Mouse (Mus musculus) neural tube, embryonic 11.5 days (tissue): ENCODE measurements at regions not wholly inside any gene's neighbourhood (a gene's known extent, or its start where the extent isn't known, plus 50 kb on each side); places are given as distances from the start of the nearest gene placed in this dataset.

Experiments
- ATAC-seq: fragments of 200-750 bp; cut with Nextera tagmentation; 2 replicates; pipeline ENCODE4 v1.8.0; 2017; ENCODE audit warnings: moderate number of reproducible peaks, mild to moderate bottlenecking, moderate TSS enrichment, moderate library complexity; ENCODE audit not compliant: insufficient read depth, low FRiP score, low TSS enrichment
- DNase-seq: peaks from one replicate; pipeline ENCODE4 v3.0.0-alpha.2; 2015; ENCODE audit warnings: low spot score
- H3K27ac ChIP-seq: fragments of 300-500 bp; sonication (generic); 2 replicates; pipeline ENCODE4 v1.5.1; 2014; ENCODE audit warnings: low read depth, mild to moderate bottlenecking, low read length
- H3K27me3 ChIP-seq: fragments of 300-500 bp; sonication (generic); 2 replicates; pipeline ENCODE4 v1.6.1; 2014; ENCODE audit warnings: mild to moderate bottlenecking, low read length, mixed read lengths; ENCODE audit not compliant: control insufficient read depth, insufficient read depth
- H3K36me3 ChIP-seq: fragments of 300-500 bp; sonication (generic); 2 replicates; pipeline ENCODE4 v1.6.1; 2014; ENCODE audit warnings: mild to moderate bottlenecking, low read length, moderate library complexity, mixed read lengths; ENCODE audit not compliant: control insufficient read depth, insufficient read depth
- H3K4me1 ChIP-seq: fragments of 300-500 bp; sonication (generic); 2 replicates; pipeline ENCODE4 v1.6.1; 2014; ENCODE audit warnings: low read length, mixed read lengths; ENCODE audit not compliant: control insufficient read depth, insufficient read depth
- H3K4me2 ChIP-seq: fragments of 300-500 bp; sonication (generic); 2 replicates; pipeline ENCODE4 v1.6.1; 2014; ENCODE audit warnings: low read depth, mild to moderate bottlenecking, moderate library complexity
- H3K4me3 ChIP-seq: fragments of 300-500 bp; sonication (generic); 2 replicates; pipeline ENCODE4 v1.5.1; 2014; ENCODE audit warnings: low read depth, low read length
- H3K9ac ChIP-seq: fragments of 300-500 bp; sonication (generic); 2 replicates; pipeline ENCODE4 v1.6.1; 2014; ENCODE audit warnings: mild to moderate bottlenecking, low read length
- H3K9me3 ChIP-seq: fragments of 300-500 bp; sonication (generic); 2 replicates; pipeline ENCODE4 v1.6.1; 2016; ENCODE audit warnings: low read length; ENCODE audit not compliant: control insufficient read depth
- WGBS: fragments of 180-500 bp; shearing (Covaris S2); extraction: QIAGEN DNeasy Blood & Tissue Kit; methylation state at CpG from one replicate; pipeline ENCODE4 v1.1.7; 2014; 5-methylcytosine and 5-hydroxymethylcytosine counted together

DNA sequence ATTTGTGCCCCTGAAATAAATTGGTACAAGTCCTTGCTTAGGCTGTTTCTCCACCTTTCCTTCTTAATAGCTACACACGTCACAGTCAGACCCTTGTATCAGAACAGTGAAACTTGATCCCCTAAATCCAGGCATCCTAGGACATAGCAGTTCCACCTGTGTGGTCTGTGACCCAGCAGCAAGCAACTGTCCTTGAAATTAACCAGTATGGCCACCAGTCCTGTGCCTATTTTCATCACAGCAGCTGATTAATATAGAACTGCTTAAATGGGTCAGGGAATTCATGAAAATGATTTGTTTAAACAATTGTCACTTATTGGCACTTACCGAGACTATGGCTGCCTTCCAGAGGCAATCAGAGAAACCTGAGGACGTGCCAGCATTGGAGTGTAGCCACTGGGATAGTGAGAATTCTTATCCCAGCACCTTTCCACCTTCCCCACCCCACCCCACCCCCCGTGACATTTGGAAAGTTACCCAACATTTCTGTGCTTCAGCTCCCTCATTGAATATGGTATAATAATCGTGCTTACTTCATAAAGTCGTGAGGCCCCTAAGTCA is 135.4 kb upstream of the Cdkn2b start:
- Histone ChIP-seq H3K4me3 (no peak overlapping the region), H3K4me1 (peaks cover under 1% of the 10 kb centered on the region; the same call in 1 of the 2 replicates), H3K9me3 (no peaks in the 10 kb centered on the region), H3K4me2 (no peak overlapping the region), H3K27me3 (no peaks in the 10 kb centered on the region), H3K27ac (no peak overlapping the region), H3K36me3 (no peaks in the 10 kb centered on the region), H3K9ac (no peak overlapping the region)
- ATAC-seq: no peak
- 69% methylated on average over 6 of the region's 6 CpGs for WGBS
- DNase-seq: no peak

DNA sequence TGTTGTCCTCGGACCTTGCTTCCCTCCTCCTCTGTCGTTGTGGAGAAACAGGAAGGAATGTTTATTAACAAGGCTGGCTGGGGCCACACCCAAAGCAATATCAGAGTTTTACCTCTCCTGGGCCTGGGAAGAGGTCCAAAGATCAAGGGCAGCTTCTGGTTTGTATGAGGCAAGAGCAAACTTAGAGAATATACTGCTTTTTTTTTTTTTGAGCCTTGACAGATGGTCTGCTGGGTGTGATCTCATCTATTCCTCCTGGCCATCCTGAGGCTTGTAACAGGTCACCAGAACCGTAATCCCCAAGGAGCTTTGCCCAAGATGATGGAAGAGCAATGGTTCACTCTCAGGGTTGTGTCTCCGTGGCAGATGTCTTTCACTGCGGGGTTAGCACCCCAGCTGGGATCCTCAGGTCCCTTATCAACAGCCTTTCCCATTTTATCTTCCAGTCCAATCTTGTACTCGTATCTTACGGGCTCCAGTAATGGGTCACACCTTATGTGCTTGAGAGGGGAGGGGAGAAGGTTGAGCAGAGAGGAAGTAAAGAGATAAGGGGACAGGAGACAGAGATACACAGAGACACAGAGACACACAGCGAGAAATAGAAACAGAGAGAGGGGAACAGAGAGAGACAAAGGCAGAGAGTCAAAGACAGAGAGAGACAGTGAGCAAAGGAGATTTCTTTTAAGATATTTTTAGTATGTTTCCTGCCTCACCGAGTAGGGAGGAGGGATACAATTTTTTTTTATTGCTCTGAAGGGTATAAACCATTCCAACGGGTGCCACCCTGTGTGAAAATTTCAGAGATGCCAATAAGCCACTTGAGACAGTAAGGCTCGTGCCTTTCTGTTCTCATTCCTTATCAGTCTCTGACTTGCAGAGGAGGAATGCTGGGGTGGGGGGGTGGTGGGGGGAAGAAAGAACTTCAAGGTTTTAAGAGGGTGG is 134.6 kb upstream of the Cdkn2b start:
- DNase-seq (no peak), ATAC-seq (no peak)
- no peak overlapping the region for H3K27ac ChIP-seq
- no peaks in the 10 kb centered on the region for H3K36me3 ChIP-seq
- H3K4me2 ChIP-seq: no peak overlapping the region
- H3K9ac ChIP-seq: no peak overlapping the region
- no peaks in the 10 kb centered on the region for H3K27me3 ChIP-seq
- 77% methylated on average over 11 of the region's 11 CpGs for WGBS
- no peaks in the 10 kb centered on the region for H3K9me3 ChIP-seq
- no peaks in the 10 kb centered on the region for H3K4me1 ChIP-seq
- H3K4me3 ChIP-seq: no peak overlapping the region

DNA sequence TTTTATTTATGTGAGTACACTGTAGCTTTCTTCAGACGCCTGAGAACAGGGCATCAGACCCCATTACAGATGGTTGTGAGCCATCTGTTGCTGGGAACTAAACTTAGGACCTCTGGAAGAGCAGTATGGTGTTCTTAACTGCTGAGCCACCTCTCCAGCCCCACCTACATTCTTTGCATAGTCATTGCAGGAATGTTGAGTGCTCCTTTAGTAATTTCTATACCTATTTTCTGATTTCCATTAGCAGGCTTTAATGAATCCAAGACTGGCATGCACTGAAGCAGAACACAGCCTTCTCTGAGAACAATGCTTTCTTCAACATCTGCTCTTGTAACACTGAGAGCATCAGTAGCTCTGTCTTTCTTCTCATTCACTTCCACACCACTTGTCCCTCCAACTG is 131.7 kb upstream of the Cdkn2b start:
- Histone ChIP-seq H3K4me3 (no peak overlapping the region), H3K9ac (no peak overlapping the region), H3K27ac (no peak overlapping the region), H3K27me3 (no peaks in the 10 kb centered on the region), H3K4me1 (no peaks in the 10 kb centered on the region), H3K4me2 (no peak overlapping the region), H3K36me3 (no peaks in the 10 kb centered on the region), H3K9me3 (no peaks in the 10 kb centered on the region)
- ATAC-seq (no peak), DNase-seq (no peak)
- 82% methylated on average over 1 of the region's 1 CpGs for WGBS

DNA sequence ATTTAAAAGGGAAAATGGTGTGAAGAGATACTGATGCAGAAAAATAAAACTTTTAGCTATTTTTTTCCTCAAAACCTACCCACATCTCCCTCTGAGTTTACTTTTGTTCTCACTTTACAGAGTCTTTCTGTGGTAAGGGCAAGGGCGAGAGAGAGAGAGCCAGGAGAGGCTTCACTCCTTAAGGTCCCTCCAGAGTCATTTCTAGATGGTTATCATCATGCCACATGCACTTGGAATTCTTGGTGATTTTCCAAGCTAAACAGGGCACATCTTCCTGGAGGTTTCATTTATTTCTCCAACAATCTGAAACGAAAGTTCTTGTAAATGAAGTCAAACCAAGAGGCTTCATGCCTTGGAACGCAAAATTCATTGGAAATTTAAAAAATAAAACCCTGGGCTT is 130.0 kb upstream of the Cdkn2b start:
- H3K9ac ChIP-seq: no peak overlapping the region
- no peak overlapping the region for H3K4me2 ChIP-seq
- DNase-seq (no peak), ATAC-seq (no peak)
- H3K36me3 ChIP-seq: no peaks in the 10 kb centered on the region
- no peaks in the 10 kb centered on the region for H3K4me1 ChIP-seq
- no peak overlapping the region for H3K27ac ChIP-seq
- no peaks in the 10 kb centered on the region for H3K27me3 ChIP-seq
- 82% methylated on average over 3 of the region's 3 CpGs for WGBS
- no peak overlapping the region for H3K4me3 ChIP-seq
- H3K9me3 ChIP-seq: no peaks in the 10 kb centered on the region

DNA sequence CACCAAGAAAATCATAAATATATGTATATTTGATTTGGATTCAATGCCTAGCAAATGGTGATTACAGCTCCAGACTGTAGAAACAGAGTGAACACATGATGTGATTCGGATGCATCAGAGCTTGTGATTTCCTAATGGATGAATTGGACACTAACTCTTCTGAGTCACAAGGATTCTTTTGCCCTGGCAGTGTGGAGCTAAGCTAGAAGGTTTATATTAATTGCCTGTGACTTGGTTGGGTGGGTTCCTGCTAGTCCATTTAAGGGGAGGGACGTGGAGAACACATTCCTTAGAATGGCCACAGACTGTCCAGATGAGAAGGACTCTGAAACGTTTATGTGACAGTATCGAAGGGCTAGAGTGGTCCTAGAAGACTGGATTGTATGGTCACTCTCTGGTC is 129.5 kb upstream of the Cdkn2b start:
- Histone ChIP-seq H3K9ac (no peak overlapping the region), H3K27me3 (no peaks in the 10 kb centered on the region), H3K9me3 (no peaks in the 10 kb centered on the region), H3K4me3 (no peak overlapping the region), H3K36me3 (no peaks in the 10 kb centered on the region), H3K4me2 (no peak overlapping the region), H3K4me1 (no peaks in the 10 kb centered on the region), H3K27ac (no peak overlapping the region)
- ATAC-seq (no peak), DNase-seq (no peak)
- WGBS: 79% methylated on average over 4 of the region's 4 CpGs

DNA sequence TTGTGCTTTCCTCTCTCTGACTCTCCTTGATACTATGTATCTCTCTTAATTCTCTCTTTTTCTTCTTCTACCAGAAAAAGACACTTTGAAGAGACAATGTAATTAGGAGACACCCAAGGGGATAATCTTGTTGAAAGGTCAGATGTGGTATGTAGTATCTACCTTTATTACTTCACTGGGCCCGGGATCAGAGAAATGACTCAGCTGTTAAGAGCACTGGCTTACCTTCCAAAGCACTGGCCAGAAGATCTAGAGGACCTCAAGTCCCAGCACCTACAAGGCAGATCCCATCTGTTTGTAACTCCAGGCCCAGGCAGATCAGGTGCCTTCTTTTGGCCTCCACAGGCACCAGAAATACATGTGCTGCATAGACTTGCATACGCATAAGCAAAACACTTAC is 127.8 kb upstream of the Cdkn2b start:
- H3K9me3 ChIP-seq: no peaks in the 10 kb centered on the region
- no peak overlapping the region for H3K4me2 ChIP-seq
- H3K4me1 ChIP-seq: no peaks in the 10 kb centered on the region
- ATAC-seq: no peak
- H3K36me3 ChIP-seq: no peaks in the 10 kb centered on the region
- no peak for DNase-seq
- no peak overlapping the region for H3K9ac ChIP-seq
- H3K4me3 ChIP-seq: no peak overlapping the region
- H3K27ac ChIP-seq: no peak overlapping the region
- no peaks in the 10 kb centered on the region for H3K27me3 ChIP-seq
- WGBS: 88% methylated on average over 2 of the region's 2 CpGs

DNA sequence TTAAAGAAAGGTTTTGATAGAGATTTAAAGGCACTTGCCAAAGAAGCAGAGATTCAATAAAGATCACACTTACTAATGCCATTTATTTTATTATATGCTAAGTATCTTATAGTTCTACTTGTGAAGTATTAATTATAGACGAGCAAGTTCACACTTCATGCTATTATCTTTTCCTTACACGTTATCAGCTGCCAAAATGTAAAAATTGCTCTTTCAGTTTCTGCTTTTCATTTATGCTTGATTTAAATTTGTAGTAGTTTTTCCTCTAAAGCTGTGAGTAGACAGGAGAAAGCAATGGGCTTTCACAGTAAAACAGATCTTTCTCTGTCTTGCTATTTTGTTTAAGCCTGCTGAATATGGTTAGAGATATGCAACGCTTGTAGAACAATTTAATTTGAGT is 125.9 kb upstream of the Cdkn2b start:
- DNase-seq: no peak
- no peak overlapping the region for H3K4me3 ChIP-seq
- H3K9ac ChIP-seq: no peak overlapping the region
- no peaks in the 10 kb centered on the region for H3K9me3 ChIP-seq
- no peak overlapping the region for H3K4me2 ChIP-seq
- H3K27ac ChIP-seq: no peak overlapping the region
- no peaks in the 10 kb centered on the region for H3K27me3 ChIP-seq
- WGBS: 87% methylated on average over 3 of the region's 3 CpGs
- no peaks in the 10 kb centered on the region for H3K36me3 ChIP-seq
- ATAC-seq: no peak
- H3K4me1 ChIP-seq: no peaks in the 10 kb centered on the region

DNA sequence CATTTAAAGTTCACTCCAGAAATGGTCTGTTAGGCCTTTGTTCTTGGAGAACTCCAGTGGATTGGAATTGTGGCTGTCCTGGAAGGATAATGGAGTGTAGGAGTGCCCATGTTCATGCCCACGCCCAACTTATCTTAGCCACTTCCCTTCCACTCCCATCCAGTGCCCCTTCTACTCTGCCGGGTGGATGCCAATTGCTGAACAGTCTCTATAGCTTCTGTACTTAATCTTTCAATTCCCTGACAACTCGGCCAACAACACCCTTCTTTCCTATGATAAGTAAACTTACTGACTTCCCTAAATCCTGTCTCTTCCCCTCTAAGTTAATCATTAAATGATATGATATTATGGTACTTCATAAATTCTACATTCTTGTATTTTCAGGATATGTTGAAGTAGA is 123.3 kb upstream of the Cdkn2b start:
- H3K4me2 ChIP-seq: no peak overlapping the region
- no peaks in the 10 kb centered on the region for H3K36me3 ChIP-seq
- H3K27ac ChIP-seq: no peak overlapping the region
- H3K9me3 ChIP-seq: no peaks in the 10 kb centered on the region
- no peak for ATAC-seq
- H3K4me3 ChIP-seq: no peak overlapping the region
- no peaks in the 10 kb centered on the region for H3K4me1 ChIP-seq
- no peaks in the 10 kb centered on the region for H3K27me3 ChIP-seq
- DNase-seq: no peak
- no peak overlapping the region for H3K9ac ChIP-seq
- WGBS: 85% methylated on average over 3 of the region's 3 CpGs

DNA sequence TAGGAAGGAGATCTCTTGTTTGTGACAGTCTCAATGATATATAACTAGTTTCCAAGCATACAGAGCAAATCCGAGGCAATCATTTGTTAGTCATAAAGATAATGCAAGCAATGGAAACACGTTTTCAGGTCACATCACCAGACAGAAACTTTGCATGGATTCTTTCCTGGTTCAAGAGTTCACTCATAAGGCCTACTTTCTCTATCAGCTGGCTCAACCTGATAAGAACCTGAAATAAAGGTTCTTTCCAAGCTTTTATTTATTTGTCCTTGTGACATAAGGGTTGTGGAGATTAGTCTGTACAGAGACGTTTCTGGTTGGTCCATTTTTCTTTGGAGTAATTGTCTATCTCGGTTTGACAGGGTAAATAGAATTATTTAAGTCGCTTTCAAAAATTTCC is 122.7 kb upstream of the Cdkn2b start:
- Histone ChIP-seq H3K4me3 (no peak overlapping the region), H3K27ac (no peak overlapping the region), H3K9me3 (no peaks in the 10 kb centered on the region), H3K4me1 (no peaks in the 10 kb centered on the region), H3K9ac (no peak overlapping the region), H3K36me3 (no peaks in the 10 kb centered on the region), H3K4me2 (no peak overlapping the region), H3K27me3 (no peaks in the 10 kb centered on the region)
- DNase-seq: no peak
- ATAC-seq: no peak
- WGBS: 81% methylated on average over 5 of the region's 5 CpGs
